Comparison of ENCODE assay signal across 9 mouse cellular contexts in the genomic region with DNA sequence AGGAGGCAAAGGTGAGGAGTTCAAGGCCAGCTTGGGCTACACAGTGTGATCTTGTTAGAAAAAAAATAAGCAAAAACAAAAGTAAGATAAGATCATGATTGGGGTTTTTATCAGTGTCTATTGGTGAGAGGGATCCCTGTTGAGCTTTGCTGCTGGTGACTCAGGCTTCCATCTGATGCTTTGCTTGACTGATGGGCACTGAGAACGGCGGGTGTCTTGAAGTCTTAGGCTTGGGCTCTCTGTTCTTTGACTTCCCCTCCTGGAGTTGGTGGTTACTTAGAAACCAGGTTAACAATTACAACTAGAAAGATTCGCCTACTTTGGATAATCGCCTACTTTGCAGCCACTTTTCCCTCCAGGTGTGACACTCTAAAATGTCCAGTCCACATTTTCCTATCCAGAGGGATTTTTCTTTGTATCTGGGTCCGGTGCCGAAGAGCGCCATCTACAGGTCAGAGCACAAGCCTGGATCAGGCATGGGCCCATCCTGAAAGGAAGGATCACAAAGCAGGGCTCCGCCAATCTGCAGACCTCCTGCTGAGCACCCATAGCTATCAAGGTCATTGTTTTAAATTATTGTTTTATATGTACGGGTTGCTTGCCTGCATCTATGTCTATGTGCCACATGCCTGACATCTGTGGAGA. TPM values are rescaled to one million over a fixed set of nuclear protein-coding genes. Genes with fewer than 3 reads are reported as not detected.
DNase-seq lines count a peak whose midpoint lies in the region; ATAC-seq and TF ChIP-seq lines count a peak whose summit lies in the region.
"Had no signal": no experiment of that assay in that cellular context is flagged by ENCODE, and none has a peak within 500 bp of the region (broad histone marks: within the 10 kb centered on the region; RNA-seq: fewer than 3 reads in every experiment).

No protein-coding gene starts in this region.

- H3K9ac ChIP-seq in forebrain, postnatal 0 days = no peak overlapping the region
- no peak overlapping the region for H3K9ac ChIP-seq in forebrain, embryonic 14.5 days (ENCODE audit: low read length)
- no peak overlapping the region for H3K9ac ChIP-seq in neural tube, embryonic 15.5 days (replicated peaks)

- no peak for ATAC-seq in forebrain, postnatal 0 days
- no peak for ATAC-seq in forebrain, embryonic 14.5 days
- ATAC-seq in neural tube, embryonic 15.5 days (ENCODE audit: low FRiP score) = no peak
- ATAC-seq in erythroblast, adult 5-6 weeks (replicated peaks; ENCODE audit: low FRiP score, poor library complexity, severe bottlenecking) = 0 out of 2 replicates have a peak, but pooled peaks have one; percentile 44

- 59% methylated on average over 9 of the region's 9 CpGs for WGBS in forebrain, postnatal 0 days
- 54% methylated on average over 9 of the region's 9 CpGs for WGBS in forebrain, embryonic 14.5 days
- 58% methylated on average over 9 of the region's 9 CpGs for WGBS in neural tube, embryonic 15.5 days

- no peak overlapping the region for H3K27ac ChIP-seq in forebrain, postnatal 0 days (ENCODE audit: low read depth, low read length)
- H3K27ac ChIP-seq in forebrain, embryonic 14.5 days (ENCODE audit: low read depth, low read length) = no peak overlapping the region
- no peak overlapping the region for H3K27ac ChIP-seq in neural tube, embryonic 15.5 days (replicated peaks)

- no peaks in the 10 kb centered on the region for H3K36me3 ChIP-seq in forebrain, postnatal 0 days (ENCODE audit: insufficient read depth)
- H3K36me3 ChIP-seq in forebrain, embryonic 14.5 days (ENCODE audit: control insufficient read depth, insufficient read depth, low read length) = no peaks in the 10 kb centered on the region
- H3K36me3 ChIP-seq in neural tube, embryonic 15.5 days = no peaks in the 10 kb centered on the region
- H3K36me3 ChIP-seq: G1E had no signal

- no peak overlapping the region for H3K4me2 ChIP-seq in forebrain, postnatal 0 days (ENCODE audit: low read depth)
- H3K4me2 ChIP-seq in forebrain, embryonic 14.5 days (ENCODE audit: low read length) = no peak overlapping the region
- H3K4me2 ChIP-seq in neural tube, embryonic 15.5 days = no peak overlapping the region

- H3K4me1 ChIP-seq in forebrain, postnatal 0 days (ENCODE audit: insufficient read depth) = 0 out of 2 replicates have a peak, but pooled peaks cover 5% of the 10 kb centered on the region
- H3K4me1 ChIP-seq in forebrain, embryonic 14.5 days (ENCODE audit: control insufficient read depth, insufficient read depth, low read length) = no peaks in the 10 kb centered on the region
- H3K4me1 ChIP-seq in neural tube, embryonic 15.5 days = peaks cover 14% of the 10 kb centered on the region; the same call in 1 of the 2 replicates

- TF ChIP-seq CTCF in forebrain, postnatal 0 days (IDR thresholded peaks at IDR 0.05; ENCODE audit: low read depth) = peak; percentile 47

- H3K27me3 ChIP-seq in forebrain, postnatal 0 days (ENCODE audit: insufficient read depth, low read length) = no peaks in the 10 kb centered on the region
- H3K27me3 ChIP-seq in forebrain, embryonic 14.5 days (replicated peaks; ENCODE audit: control insufficient read depth, insufficient read depth, low read length) = no peaks in the 10 kb centered on the region
- H3K27me3 ChIP-seq in neural tube, embryonic 15.5 days (replicated peaks) = no peaks in the 10 kb centered on the region

- no peak overlapping the region for H3K4me3 ChIP-seq in forebrain, postnatal 0 days (ENCODE audit: low read depth, low read length)
- H3K4me3 ChIP-seq in forebrain, embryonic 14.5 days (ENCODE audit: low read depth, low read length) = no peak overlapping the region
- H3K4me3 ChIP-seq in neural tube, embryonic 15.5 days (replicated peaks) = no peak overlapping the region

- DNase-seq in forebrain, postnatal 0 days = no peak
- DNase-seq in forebrain, embryonic 14.5 days (ENCODE audit: low spot score) = no peak
- peak; percentile 42 for DNase-seq in neural tube, embryonic 10.5 days (ENCODE audit: extremely low spot score, low spot score)
- DNase-seq in retina, postnatal 1 day = peak; percentile 52
- no peak for DNase-seq in layer of hippocampus, postnatal 25 days (ENCODE audit: extremely low spot score in 1 of 2, low spot score in 1 of 2)
- DNase-seq in urinary bladder, adult 2 months (ENCODE audit: low spot score) = no peak

- H3K9me3 ChIP-seq in forebrain, postnatal 0 days (ENCODE audit: low read length) = no peaks in the 10 kb centered on the region
- H3K9me3 ChIP-seq in forebrain, embryonic 14.5 days (replicated peaks; ENCODE audit: control insufficient read depth, low read length) = no peaks in the 10 kb centered on the region
- H3K9me3 ChIP-seq in neural tube, embryonic 15.5 days (replicated peaks) = no peaks in the 10 kb centered on the region
- H3K9me3 ChIP-seq: G1E had no signal

RNA-seq across cellular contexts. Expression of gene Ripor2, which starts 34.1 kb away (rescaled TPM):
- total RNA-seq in forebrain, postnatal 0 days (2014; rRNA removed) = 51.5 and 53.2 TPM in 2 replicates
- polyA plus RNA-seq in forebrain, postnatal 0 days (2015; fragmentation: Nextera tagmentation; extraction: Ambion mirVana) = 13.8 and 21.3 TPM in 2 replicates
- polyA plus RNA-seq in forebrain, embryonic 14.5 days (2014; fragmentation: Nextera tagmentation; extraction: Ambion mirVana) = 16.9 and 21.0 TPM in 2 replicates
- polyA plus RNA-seq in neural tube, embryonic 15.5 days (2015; fragmentation: Nextera tagmentation; extraction: Ambion mirVana) = 21.3 and 24.0 TPM in 2 replicates
- 20.2 and 21.1 TPM in 2 replicates for total RNA-seq in erythroblast, adult 5-6 weeks (2015; ENCODE audit: low replicate concordance)
- 13.3 and 18.8 TPM in 2 replicates for total RNA-seq in erythroblast, adult 5-6 weeks (2017; ENCODE audit: low replicate concordance)
- total RNA-seq in layer of hippocampus, postnatal 25 days (2021) = 10 to 100 TPM; 76.0 to 81.4 TPM
- 1.4 and 1.5 TPM in 2 replicates for polyA plus RNA-seq in urinary bladder, adult 2 months (2012; rRNA removed)
- polyA plus RNA-seq: G1E had no signal

Comparison
In these comparisons a context has a peak if more than half of its experiments do, and no peak if none do; other contexts are left out.
1. DNase-seq: peak in neural tube, embryonic 10.5 days (single experiment) and retina, postnatal 1 day (single experiment); none in forebrain, postnatal 0 days (single experiment), forebrain, embryonic 14.5 days (single experiment), layer of hippocampus, postnatal 25 days (0 of 2) and urinary bladder, adult 2 months (single experiment).